Mouse (Mus musculus): ENCODE results near the gene Gm10912.
"Not testable (repeated sequence)": the region's sequence is repeated elsewhere in the genome, so short reads cannot be mapped to it uniquely, and the experiment has no call there.

Gm10912 gene

GRCm38 (mm10) chr2:104065526-104065925 is at the start of gene Gm10912:
TSS of gene Gm10912 (plus strand) at chr2:104065826.
- not testable (repeated sequence) for DNase-seq (ENCODE audit: low spot score)

- DNase-seq (ENCODE audit: low spot score), result no peak
Measured at GRCm38 (mm10) chr2:104023096-104023495, 42.5 kb upstream of the Gm10912 start.

- no peak for DNase-seq (ENCODE audit: low spot score)
Measured at GRCm38 (mm10) chr2:104024656-104025055, 41.0 kb upstream of the Gm10912 start.

- DNase-seq (ENCODE audit: low spot score), result peak; percentile 81
Measured at GRCm38 (mm10) chr2:104027458-104028138, 38.0 kb upstream of the Gm10912 start, which contains the start of gene Fbxo3. TSS of gene Fbxo3 (plus strand) at chr2:104027721.

GRCm38 (mm10) chr2:104028139-104028723 is 37.4 kb upstream of the Gm10912 start, which contains the start of gene 4931422A03Rik:
TSS of gene 4931422A03Rik (minus strand) at chr2:104028361.
- peak; percentile 35 for DNase-seq (ENCODE audit: low spot score)

GRCm38 (mm10) chr2:104029074-104029473 is 36.6 kb upstream of the Gm10912 start:
- peak; percentile 60 for DNase-seq (ENCODE audit: low spot score)

GRCm38 (mm10) chr2:104030381-104030780 is 35.2 kb upstream of the Gm10912 start:
- no peak for DNase-seq (ENCODE audit: low spot score)

- no peak for DNase-seq (ENCODE audit: low spot score)
Measured at GRCm38 (mm10) chr2:104032056-104032455, 33.6 kb upstream of the Gm10912 start.

- DNase-seq (ENCODE audit: low spot score), result peak; percentile 78
Measured at GRCm38 (mm10) chr2:104034832-104035472, 30.7 kb upstream of the Gm10912 start.

GRCm38 (mm10) chr2:104035595-104035994 is 30.0 kb upstream of the Gm10912 start:
- no peak for DNase-seq (ENCODE audit: low spot score)

GRCm38 (mm10) chr2:104036316-104036715 is 29.3 kb upstream of the Gm10912 start:
- DNase-seq (ENCODE audit: low spot score), result no peak

- no peak for DNase-seq (ENCODE audit: low spot score)
Measured at GRCm38 (mm10) chr2:104038236-104038635, 27.4 kb upstream of the Gm10912 start.

- DNase-seq (ENCODE audit: low spot score), result no peak
Measured at GRCm38 (mm10) chr2:104041632-104042031, 24.0 kb upstream of the Gm10912 start.

GRCm38 (mm10) chr2:104042766-104043165 is 22.9 kb upstream of the Gm10912 start:
- no peak for DNase-seq (ENCODE audit: low spot score)

- no peak for DNase-seq (ENCODE audit: low spot score)
Measured at GRCm38 (mm10) chr2:104043624-104044478, 21.8 kb upstream of the Gm10912 start.

GRCm38 (mm10) chr2:104044479-104045080 is 21.0 kb upstream of the Gm10912 start:
- no peak for DNase-seq (ENCODE audit: low spot score)

GRCm38 (mm10) chr2:104058381-104058780 is 7.2 kb upstream of the Gm10912 start:
- no peak for DNase-seq (ENCODE audit: low spot score)

- no peak for DNase-seq (ENCODE audit: low spot score)
Measured at GRCm38 (mm10) chr2:104058954-104059353, 6.7 kb upstream of the Gm10912 start.

- no peak for DNase-seq (ENCODE audit: low spot score)
Measured at GRCm38 (mm10) chr2:104059786-104060185, 5.8 kb upstream of the Gm10912 start.

GRCm38 (mm10) chr2:104060996-104061395 is 4.6 kb upstream of the Gm10912 start:
- DNase-seq (ENCODE audit: low spot score), result no peak

- no peak for DNase-seq (ENCODE audit: low spot score)
Measured at GRCm38 (mm10) chr2:104062665-104063064, 3.0 kb upstream of the Gm10912 start.

GRCm38 (mm10) chr2:104064152-104064551 is 1.5 kb upstream of the Gm10912 start:
- DNase-seq (ENCODE audit: low spot score), result no peak
